Mouse (Mus musculus) hindbrain, embryonic 13.5 days (tissue): ENCODE measurements around the gene As3mt. TPM values are rescaled to one million over a fixed set of nuclear protein-coding genes. Genes with fewer than 3 reads are reported as not detected.

Experiments used
- ATAC-seq: fragments of 200-750 bp; cut with Nextera tagmentation; 2 replicates; pipeline ENCODE4 v1.8.0; 2017; ENCODE audit warnings: moderate TSS enrichment; ENCODE audit not compliant: low FRiP score
- H3K27ac ChIP-seq: fragments of 300-500 bp; sonication (generic); 2 replicates; pipeline ENCODE4 v1.5.1; 2015; ENCODE audit warnings: inconsistent platforms, mild to moderate bottlenecking, moderate library complexity
- H3K27me3 ChIP-seq: fragments of 300-500 bp; sonication (generic); 2 replicates; pipeline ENCODE4 v1.6.1; 2015; ENCODE audit warnings: mild to moderate bottlenecking, inconsistent platforms
- H3K36me3 ChIP-seq: fragments of 300-500 bp; sonication (generic); 2 replicates; pipeline ENCODE4 v1.6.1; 2015; ENCODE audit warnings: mild to moderate bottlenecking, inconsistent platforms
- H3K4me1 ChIP-seq: fragments of 300-500 bp; sonication (generic); replicated peaks from 2 replicates; pipeline ENCODE4 v1.6.1; 2015; ENCODE audit warnings: inconsistent platforms
- H3K4me2 ChIP-seq: fragments of 300-500 bp; sonication (generic); 2 replicates; pipeline ENCODE4 v1.6.1; 2015; ENCODE audit warnings: inconsistent platforms, mild to moderate bottlenecking, moderate library complexity
- H3K4me3 ChIP-seq: fragments of 300-500 bp; sonication (generic); 2 replicates; pipeline ENCODE4 v1.5.1; 2015; ENCODE audit warnings: mild to moderate bottlenecking, inconsistent platforms
- H3K9ac ChIP-seq: fragments of 300-500 bp; sonication (generic); 2 replicates; pipeline ENCODE4 v1.6.1; 2015; ENCODE audit warnings: mild to moderate bottlenecking, inconsistent platforms
- H3K9me3 ChIP-seq: fragments of 300-500 bp; sonication (generic); 2 replicates; pipeline ENCODE4 v1.6.1; 2016; ENCODE audit warnings: inconsistent platforms
- WGBS: fragments of 180-500 bp; shearing (Covaris S2); methylation state at CpG from one replicate; pipeline ENCODE4 v1.1.7; 2015; 5-methylcytosine and 5-hydroxymethylcytosine counted together
- polyA plus RNA-seq: library from polyadenylated mRNA; unstranded; fragments of >200 nt; fragmentation: Nextera tagmentation; extraction: Ambion mirVana; gene quantifications from 2 replicates; pipeline ENCODE4 v1.2.1, GENCODE M21; 2015

Gene As3mt
- polyA plus RNA-seq, 1 experiment from 2014 or later, result 37.3 TPM

DNA sequence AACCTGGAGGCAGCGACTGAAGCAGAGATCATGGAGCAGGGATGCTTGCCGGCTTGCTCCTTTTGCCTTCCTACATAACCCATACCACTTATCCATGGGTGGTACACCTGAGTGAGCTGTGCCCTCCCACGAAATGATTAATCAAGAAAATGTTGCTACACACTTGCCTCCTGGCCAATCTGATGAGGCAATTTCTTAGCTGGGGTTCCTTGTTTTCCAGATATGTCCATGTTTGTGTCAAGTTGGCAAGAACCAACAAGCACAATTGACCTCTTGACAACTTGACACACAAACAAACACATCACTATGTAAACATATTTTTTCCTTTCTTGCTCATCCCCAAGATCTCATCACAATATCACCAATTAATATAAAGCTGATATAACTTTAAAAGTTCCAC lies 31.6 kb upstream of the As3mt start:
- ATAC-seq, result no peak
- 0 out of 2 replicates have a peak, but pooled peaks cover 3% of the 10 kb centered on the region for H3K27me3 ChIP-seq
- H3K27ac ChIP-seq, result no peak overlapping the region
- WGBS, result 89% methylated on average over 3 of the region's 3 CpGs
- no peaks in the 10 kb centered on the region for H3K9me3 ChIP-seq
- H3K36me3 ChIP-seq, result no peaks in the 10 kb centered on the region
- no peak overlapping the region for H3K4me2 ChIP-seq
- H3K9ac ChIP-seq, result no peak overlapping the region
- H3K4me3 ChIP-seq, result no peak overlapping the region
- H3K4me1 ChIP-seq, result no peaks in the 10 kb centered on the region

DNA sequence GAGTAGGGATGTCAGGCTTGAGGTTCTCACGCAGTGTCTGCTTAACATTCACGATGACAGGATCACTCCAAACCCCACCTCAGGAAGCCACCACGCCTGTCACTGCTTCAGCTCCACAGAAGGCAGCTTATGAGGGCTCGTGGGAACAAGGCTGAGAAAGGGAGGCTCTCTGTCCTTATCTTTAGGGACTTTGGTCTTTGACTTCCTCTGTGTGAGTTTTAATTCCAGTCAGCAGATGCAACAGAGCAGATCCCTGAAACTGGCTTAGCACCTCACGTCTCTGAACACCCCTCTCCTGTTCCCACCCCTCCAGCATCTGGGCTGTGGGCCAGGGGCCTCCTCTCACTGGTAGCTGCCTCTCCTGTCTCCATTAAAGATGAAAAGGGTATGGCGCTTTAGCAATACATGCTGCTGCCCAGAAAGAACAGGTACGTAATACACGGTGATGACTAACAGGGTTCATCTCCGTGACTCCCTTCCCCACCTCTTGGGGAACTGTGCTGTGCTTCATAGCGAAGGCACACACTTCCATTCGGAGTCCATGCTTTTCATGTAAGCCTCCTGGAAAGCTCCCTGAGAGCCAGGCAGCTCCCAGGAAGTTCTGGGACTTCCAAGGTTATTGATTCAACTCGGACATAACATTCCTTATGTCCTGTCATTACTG lies 27.4 kb upstream of the As3mt start:
- H3K9ac ChIP-seq, result no peak overlapping the region
- H3K4me3 ChIP-seq, result no peak overlapping the region
- H3K4me2 ChIP-seq, result no peak overlapping the region
- WGBS, result 71% methylated on average over 12 of the region's 12 CpGs
- H3K9me3 ChIP-seq, result no peaks in the 10 kb centered on the region
- no peaks in the 10 kb centered on the region for H3K4me1 ChIP-seq
- no peaks in the 10 kb centered on the region for H3K27me3 ChIP-seq
- H3K27ac ChIP-seq, result no peak overlapping the region
- no peak for ATAC-seq
- H3K36me3 ChIP-seq, result no peaks in the 10 kb centered on the region

DNA sequence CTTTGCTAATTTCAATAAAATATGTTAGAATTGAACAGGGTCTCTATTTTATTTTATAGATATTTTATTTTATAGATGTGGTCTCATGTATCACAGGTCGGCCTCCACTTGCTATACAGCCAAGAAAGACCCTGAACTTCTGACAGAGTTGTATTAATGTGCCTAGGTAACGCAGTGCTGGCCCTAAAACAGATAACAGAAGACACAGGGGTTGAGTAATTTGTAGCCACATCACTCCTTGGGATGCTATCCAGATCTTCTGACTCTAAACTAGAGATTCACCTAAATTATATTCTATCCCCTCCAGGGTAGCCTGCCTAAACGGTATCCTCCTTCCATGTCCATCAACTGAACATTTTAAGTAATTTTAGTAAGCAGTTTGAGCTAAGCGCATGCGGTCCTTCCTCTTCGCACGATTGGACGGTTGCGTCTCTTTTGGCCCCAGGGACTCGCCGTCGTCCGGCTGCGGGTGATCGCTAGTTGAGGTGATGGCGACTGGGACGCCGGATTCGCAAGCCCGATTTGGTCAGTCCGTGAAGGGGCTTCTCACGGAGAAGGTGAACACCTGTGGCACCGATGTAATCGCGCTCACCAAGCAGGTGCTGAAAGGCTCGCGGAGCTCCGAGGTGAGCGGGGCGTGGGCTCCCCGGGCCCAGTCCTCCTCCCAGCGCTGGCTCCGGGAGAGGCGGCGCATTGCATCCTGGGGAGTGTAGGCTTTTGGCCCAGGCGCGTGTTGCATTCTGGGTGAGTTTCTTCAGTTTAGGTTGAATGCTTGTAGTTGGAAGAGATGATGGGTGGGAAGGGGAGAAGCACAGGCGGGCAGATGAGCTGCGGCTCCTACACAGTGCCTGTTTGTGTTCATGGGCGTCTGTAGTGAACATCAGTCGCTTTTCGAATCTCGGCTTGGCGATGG lies 17.5 kb upstream of the As3mt start, which contains the start of gene Borcs7:
TSS of gene Borcs7 (plus strand) at position 447 of the 913 bp plus-strand sequence.
- peak within 1 kb of the TSS; percentile 84 for H3K27ac ChIP-seq
- H3K4me1 ChIP-seq, result peaks cover 6% of the 10 kb centered on the region; the same call in 1 of the 2 replicates
- peak within 1 kb of the TSS; percentile 58 for H3K4me3 ChIP-seq
- H3K4me2 ChIP-seq, result peak within 1 kb of the TSS; percentile 56
- H3K9me3 ChIP-seq, result no peaks in the 10 kb centered on the region
- ATAC-seq, result peak; percentile 94
- WGBS, result 3% methylated on average over 44 of the region's 44 CpGs
- H3K36me3 ChIP-seq, result peaks cover 7% of the 10 kb centered on the region
- H3K27me3 ChIP-seq, result no peaks in the 10 kb centered on the region
- peak within 1 kb of the TSS; percentile 80 for H3K9ac ChIP-seq

DNA sequence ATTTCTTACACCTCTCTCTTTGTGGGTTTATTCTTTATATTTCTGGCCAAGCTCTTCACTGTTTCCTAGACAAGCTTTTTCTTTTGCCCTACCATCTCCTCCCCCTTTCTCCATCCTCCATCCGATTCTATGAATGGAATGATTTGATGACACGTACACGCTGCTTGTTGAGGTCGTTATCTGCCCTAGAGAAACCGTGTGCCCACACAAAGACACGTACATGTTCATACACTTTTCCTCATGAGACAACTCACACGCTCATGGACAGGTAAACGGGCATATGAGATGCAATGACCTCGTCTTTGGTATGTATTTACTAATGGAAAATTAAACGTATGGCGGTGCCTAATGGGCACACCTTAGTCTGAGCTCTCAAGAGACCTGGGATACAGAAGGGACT lies 16.9 kb upstream of the As3mt start:
- H3K36me3 ChIP-seq, result peaks cover 14% of the 10 kb centered on the region
- 74% methylated on average over 11 of the region's 11 CpGs for WGBS
- peak; percentile 60 for ATAC-seq

DNA sequence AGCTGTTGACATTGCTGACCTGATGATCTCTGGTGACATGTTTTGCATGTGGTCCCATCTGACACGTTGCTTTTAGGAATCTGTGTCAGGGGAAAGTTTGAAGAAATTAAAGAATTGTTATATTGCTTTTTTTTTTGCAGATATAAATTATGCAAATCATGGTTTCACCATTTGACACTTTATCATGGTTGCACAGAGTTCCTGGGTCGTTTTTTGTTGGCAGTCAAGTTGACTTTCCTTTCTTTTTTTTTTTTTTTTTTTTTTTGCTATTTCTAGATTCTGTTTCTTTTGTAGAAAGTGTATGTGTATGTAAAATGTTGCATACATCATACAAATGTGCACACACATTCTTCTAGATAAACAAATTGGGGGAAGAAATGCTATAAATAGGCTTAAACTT lies 16.2 kb upstream of the As3mt start:
- WGBS, result 85% methylated on average over 2 of the region's 2 CpGs
- Histone ChIP-seq H3K27ac (no peak overlapping the region), H3K4me3 (no peak overlapping the region), H3K4me2 (no peak overlapping the region), H3K9ac (no peak overlapping the region), H3K36me3 (peaks cover 16% of the 10 kb centered on the region), H3K27me3 (no peaks in the 10 kb centered on the region), H3K9me3 (no peaks in the 10 kb centered on the region), H3K4me1 (peaks cover 6% of the 10 kb centered on the region; the same call in 1 of the 2 replicates)
- no peak for ATAC-seq

More for the DNA sequence above, 16.9 kb upstream of the As3mt start:
- H3K9me3 ChIP-seq, result no peaks in the 10 kb centered on the region
- H3K27me3 ChIP-seq, result no peaks in the 10 kb centered on the region
- peak overlapping the region; percentile 56 for H3K4me2 ChIP-seq
- peaks cover 6% of the 10 kb centered on the region; the same call in 1 of the 2 replicates for H3K4me1 ChIP-seq
- peak overlapping the region; percentile 58 for H3K4me3 ChIP-seq
- peak overlapping the region; percentile 80 for H3K9ac ChIP-seq
- H3K27ac ChIP-seq, result peak overlapping the region; percentile 84

DNA sequence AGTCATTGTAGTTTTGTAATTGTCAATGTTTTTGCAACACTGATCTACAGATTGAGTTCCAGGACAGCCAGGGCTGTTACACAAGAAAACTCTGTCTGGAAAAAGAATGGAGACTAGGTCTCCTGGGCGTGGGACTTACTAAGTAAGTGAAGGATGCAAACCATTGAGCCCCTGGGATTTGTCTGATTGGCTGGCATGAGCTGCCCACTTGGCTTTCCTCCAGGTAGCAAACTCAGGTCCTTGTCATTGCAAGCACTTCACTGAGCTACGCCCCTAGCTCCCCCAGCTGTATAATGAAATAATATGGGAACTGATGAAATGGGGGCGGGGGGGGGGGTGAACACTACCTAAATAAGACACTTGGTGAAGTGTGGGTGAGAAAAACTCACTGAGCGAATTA lies 14.1 kb upstream of the As3mt start:
- Histone ChIP-seq H3K9ac (no peak overlapping the region), H3K27ac (no peak overlapping the region), H3K4me1 (peaks cover 6% of the 10 kb centered on the region; the same call in 1 of the 2 replicates), H3K4me2 (no peak overlapping the region), H3K36me3 (peaks cover 21% of the 10 kb centered on the region), H3K4me3 (no peak overlapping the region), H3K9me3 (no peaks in the 10 kb centered on the region), H3K27me3 (no peaks in the 10 kb centered on the region)
- WGBS, result 85% methylated on average over 4 of the region's 4 CpGs
- no peak for ATAC-seq

DNA sequence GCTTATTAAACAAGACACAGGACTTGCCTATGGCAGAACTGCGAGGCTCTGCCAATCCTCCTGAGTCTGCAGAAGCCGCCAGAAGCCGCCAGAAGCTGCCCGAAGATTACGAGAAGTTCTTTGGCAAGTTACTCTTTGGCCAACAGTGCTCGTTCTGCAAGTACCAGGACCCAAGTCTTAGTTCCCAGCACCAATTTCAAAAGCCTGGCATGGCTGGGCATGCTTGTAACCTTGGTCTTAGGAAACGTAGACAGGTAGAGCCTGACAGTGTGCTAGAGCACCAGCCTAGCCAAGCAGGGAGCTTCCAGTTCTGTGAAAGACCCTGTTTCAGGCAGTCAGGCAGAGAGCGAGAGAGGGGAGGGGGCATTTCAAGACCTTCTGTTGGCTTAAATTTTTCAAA lies 10.8 kb upstream of the As3mt start:
- Histone ChIP-seq H3K9me3 (no peaks in the 10 kb centered on the region), H3K4me1 (no peaks in the 10 kb centered on the region), H3K27me3 (no peaks in the 10 kb centered on the region), H3K36me3 (peaks cover 33% of the 10 kb centered on the region), H3K27ac (no peak overlapping the region), H3K4me2 (no peak overlapping the region), H3K9ac (no peak overlapping the region), H3K4me3 (no peak overlapping the region)
- no peak for ATAC-seq
- WGBS, result 96% methylated on average over 8 of the region's 8 CpGs

DNA sequence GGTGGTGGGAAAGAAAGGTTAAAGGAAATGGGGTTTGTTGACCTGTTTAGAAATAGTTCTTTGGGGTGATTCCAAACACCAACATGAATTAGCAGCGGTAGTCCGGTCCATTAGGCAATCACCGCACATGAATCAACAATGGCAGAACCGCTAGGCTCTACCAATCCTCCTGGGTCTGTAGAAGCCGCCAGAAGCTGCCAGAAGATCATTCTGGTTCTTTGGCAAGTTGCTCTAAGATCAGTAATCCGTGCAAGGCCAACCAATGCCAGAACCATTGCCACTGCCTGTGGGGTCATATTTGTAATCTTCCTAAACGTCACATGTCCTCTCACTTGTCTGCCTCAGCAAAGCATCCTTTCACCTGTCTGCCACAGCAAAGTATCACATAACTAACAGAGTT lies 10.3 kb upstream of the As3mt start:
- no peak overlapping the region for H3K4me3 ChIP-seq
- 92% methylated on average over 7 of the region's 7 CpGs for WGBS
- H3K9me3 ChIP-seq, result no peaks in the 10 kb centered on the region
- no peaks in the 10 kb centered on the region for H3K27me3 ChIP-seq
- no peak for ATAC-seq
- H3K36me3 ChIP-seq, result peaks cover 33% of the 10 kb centered on the region
- no peak overlapping the region for H3K9ac ChIP-seq
- H3K4me1 ChIP-seq, result no peaks in the 10 kb centered on the region
- H3K27ac ChIP-seq, result no peak overlapping the region
- no peak overlapping the region for H3K4me2 ChIP-seq

DNA sequence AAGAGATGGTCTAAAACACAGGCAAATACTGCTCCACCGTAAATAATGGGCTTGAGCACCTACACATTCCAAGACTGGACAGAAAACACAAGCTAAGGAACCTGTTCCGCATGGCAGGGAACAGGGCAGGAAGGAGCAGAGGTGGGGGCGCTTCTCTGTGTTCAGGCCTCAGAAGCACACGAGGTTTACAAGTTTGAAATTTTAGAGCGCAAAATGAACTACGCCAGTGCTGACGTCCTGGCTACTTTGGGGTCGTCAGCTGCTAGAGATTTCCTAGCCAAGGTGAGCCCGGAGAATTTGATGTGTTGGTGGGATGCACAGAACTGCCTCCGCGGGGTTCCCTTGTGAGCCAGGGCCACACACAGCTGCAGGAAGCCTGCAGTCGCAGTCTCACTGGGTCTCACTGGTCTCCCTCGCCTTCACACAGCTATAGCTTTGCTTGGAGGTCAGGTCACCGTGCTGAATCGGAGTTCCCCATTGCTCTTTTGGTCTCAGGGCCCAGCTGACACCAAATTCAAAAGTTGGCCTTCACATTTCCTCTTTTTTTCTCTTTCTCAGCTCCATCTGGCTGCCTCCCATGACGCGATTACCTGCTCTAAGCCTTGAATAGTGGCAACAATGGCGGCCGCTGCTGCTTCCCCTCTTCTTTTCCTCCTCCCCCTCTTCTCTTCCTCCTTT lies 9.3 kb upstream of the As3mt start:
- H3K9me3 ChIP-seq, result no peaks in the 10 kb centered on the region
- no peak overlapping the region for H3K4me2 ChIP-seq
- peaks cover 33% of the 10 kb centered on the region for H3K36me3 ChIP-seq
- WGBS, result 54% methylated on average over 19 of the region's 19 CpGs
- no peaks in the 10 kb centered on the region for H3K27me3 ChIP-seq
- no peak overlapping the region for H3K9ac ChIP-seq
- no peak overlapping the region for H3K4me3 ChIP-seq
- no peaks in the 10 kb centered on the region for H3K4me1 ChIP-seq
- H3K27ac ChIP-seq, result no peak overlapping the region
- no peak for ATAC-seq

DNA sequence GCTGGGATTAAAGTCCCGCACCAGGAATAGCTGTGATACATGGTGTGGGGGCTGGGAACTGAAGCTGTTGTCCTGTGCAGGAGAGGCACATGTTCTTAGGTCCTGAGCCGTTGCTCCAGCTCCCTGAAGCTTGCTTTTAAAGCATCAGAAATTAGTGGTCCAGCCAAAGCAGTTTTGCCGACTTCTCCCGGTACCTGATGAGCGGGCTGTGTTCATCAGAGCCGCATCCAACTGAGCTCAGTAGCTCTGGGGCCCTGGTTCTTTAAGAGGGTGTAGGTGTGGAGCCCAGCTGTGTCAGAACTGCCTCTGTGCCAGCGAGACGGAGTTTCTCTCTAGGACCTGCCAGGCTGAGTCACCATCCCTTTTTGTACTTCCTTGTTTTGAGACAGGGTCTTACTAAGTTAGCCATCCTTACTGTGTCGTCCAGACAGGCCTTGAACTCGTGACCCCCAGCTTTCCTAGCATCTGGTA lies 8.2 kb upstream of the As3mt start:
- H3K4me1 ChIP-seq, result no peaks in the 10 kb centered on the region
- WGBS, result 79% methylated on average over 10 of the region's 10 CpGs
- H3K9me3 ChIP-seq, result no peaks in the 10 kb centered on the region
- no peak overlapping the region for H3K4me3 ChIP-seq
- no peak overlapping the region for H3K27ac ChIP-seq
- H3K36me3 ChIP-seq, result peaks cover 32% of the 10 kb centered on the region
- ATAC-seq, result no peak
- H3K4me2 ChIP-seq, result no peak overlapping the region
- no peak overlapping the region for H3K9ac ChIP-seq
- no peaks in the 10 kb centered on the region for H3K27me3 ChIP-seq

DNA sequence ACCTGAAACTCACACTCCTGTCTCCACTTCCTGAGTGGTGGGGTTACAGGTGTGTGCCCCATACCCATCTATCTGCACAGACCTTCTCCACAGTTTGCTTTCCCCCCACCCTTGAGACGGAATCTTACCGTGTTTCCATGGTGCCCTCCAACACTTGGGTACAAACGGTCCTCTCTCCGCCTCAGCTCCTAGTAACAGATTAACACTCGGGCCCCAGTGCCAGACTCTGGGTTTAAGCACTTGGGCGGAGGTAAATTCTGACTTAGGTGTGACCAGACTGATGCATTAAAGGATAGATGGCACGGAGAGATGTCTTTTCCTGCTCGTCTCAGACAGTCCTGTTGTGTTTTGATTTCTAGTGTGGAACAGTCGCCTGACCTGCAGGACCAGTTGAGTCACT lies 6.1 kb upstream of the As3mt start:
- H3K9me3 ChIP-seq, result no peaks in the 10 kb centered on the region
- H3K4me3 ChIP-seq, result no peak overlapping the region
- H3K4me2 ChIP-seq, result no peak overlapping the region
- peaks cover 16% of the 10 kb centered on the region for H3K36me3 ChIP-seq
- no peak for ATAC-seq
- WGBS, result 87% methylated on average over 9 of the region's 9 CpGs
- no peaks in the 10 kb centered on the region for H3K4me1 ChIP-seq
- no peak overlapping the region for H3K27ac ChIP-seq
- no peak overlapping the region for H3K9ac ChIP-seq
- H3K27me3 ChIP-seq, result 0 out of 2 replicates have a peak, but pooled peaks cover 4% of the 10 kb centered on the region
